Mouse (Mus musculus): ENCODE results near the gene Irgm1.
"Not testable (repeated sequence)": the region's sequence is repeated elsewhere in the genome, so short reads cannot be mapped to it uniquely, and the experiment has no call there.

The Irgm1 gene

DNA sequence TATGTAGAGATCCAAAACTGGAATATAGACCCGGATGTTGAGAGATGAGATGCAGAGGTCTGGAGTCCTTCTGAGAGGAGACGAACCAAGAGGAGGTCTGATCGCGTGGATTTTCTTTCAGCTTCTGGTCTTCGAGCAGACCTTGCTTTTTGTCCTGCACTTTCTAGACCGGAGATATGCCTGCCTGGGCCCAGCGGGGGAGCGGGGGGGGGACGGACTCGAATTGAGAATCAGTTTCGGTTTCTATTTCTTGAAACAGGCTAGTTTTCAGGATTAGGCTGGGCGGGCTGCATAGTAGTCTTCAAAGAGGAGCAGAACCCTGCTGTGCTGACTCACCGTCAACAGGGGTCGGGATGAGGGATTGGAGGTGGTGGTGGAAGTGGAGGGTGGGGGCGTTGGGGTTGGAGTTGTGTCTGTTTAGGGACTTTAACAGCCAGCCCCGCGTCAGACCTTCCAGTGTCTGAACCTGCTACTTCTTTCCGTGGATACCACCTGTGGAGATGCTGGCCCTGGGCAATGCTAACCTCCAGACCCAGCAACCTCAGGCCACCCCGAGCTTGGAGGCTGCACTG, at the start of gene Irgm1:
TSS of gene Irgm1 (minus strand) at position 483 of the 572 bp plus-strand sequence.
- no peak for DNase-seq (ENCODE audit: low spot score)

DNA sequence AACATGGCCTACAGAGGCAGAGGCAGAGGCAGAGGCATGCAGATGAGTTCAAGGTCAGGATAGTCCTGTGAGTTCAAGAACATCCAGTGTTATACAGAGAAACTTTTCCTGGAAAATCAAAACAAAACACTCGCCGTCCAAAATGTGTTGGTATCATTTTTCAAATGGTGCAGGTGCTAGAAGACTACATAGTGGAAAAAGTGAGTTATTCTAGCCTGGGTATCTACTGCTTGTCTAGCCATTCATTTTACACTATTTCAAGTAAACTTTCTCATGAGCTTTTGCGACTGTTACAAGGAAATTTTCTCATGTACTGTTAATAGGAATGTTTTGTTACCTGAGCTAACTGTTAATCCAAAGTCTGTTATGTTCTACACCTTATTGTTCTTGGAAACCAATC, 46.9 kb upstream of the Irgm1 start:
- DNase-seq (ENCODE audit: low spot score) = no peak

DNA sequence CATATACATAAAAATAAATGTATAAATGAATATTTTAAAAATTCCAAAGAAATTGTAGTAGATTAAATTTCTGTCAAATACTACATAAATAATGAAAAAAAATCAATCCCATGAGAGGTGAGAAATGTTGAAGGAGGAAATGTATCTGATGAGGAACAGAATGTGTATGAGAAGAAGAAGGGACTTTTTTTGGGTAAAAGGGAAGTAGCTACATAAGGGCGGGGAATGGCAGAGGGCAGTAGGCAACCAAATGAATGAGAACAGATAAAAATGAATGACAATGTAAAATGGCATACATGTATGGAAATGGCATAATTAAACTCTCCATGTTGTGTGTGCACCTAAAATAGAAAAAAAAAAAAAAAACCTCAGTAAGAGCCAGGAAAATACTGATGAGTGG, 42.1 kb upstream of the Irgm1 start:
- no peak for DNase-seq (ENCODE audit: low spot score)

DNA sequence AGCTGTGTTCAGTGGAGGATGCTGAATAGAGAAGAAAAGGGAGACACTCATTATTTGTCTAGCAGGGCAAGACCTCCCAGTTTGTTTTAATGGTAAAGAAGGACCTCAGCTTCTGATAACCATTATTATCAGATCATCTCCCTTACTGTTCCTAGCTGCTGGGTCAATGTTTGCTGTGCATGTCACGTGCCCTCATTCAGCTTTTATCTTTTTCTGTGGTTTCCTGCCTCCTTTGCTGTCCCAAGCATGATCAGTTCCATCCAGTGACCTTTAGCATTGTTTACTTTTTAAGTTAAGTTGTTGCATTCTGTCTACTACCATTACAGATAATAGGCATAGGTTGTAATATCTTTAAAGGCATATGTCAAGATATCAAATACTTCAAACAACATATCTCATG, 37.0 kb upstream of the Irgm1 start:
- no peak for DNase-seq (ENCODE audit: low spot score)

DNA sequence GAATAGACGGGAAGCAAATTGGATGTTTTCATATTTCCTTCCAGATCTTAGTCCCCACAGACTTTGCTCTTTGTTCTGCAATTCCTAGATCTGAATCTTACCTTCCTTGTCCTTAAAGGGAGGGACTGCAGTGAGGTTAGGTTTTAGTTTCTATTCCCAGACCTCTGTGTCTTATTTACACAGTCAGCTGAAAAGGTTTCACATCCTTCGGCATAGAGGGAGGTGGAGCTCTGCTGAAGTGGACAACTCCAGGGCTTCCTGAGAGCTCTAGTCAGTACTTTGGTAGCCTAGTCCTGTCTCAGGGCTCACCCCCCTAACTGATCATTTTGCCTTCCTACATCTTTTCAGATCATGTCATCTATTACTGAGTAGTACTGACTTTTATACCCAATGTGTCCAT, 30.5 kb upstream of the Irgm1 start, which contains the start of gene Gm5431:
TSS of gene Gm5431 (minus strand) at position 194 of the 400 bp plus-strand sequence.
- no peak for DNase-seq (ENCODE audit: low spot score)

DNA sequence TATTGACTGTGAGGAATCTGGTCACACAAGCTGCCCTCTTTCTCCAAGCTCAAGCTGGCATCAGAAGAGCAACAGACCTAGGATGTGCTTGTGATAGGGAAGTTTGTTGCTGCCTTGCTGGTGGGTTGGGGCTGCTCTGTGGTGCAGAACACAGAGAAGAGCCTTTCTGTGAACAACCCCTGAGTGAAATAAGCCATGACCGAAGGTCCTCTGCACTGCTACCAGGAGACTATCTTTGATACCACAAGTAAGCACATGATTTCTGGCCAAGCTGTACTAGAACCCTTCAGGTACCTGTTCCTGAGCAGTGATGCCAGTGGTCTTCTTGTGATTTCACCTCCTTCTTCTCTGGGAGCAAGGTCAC, 30.1 kb upstream of the Irgm1 start:
- DNase-seq (ENCODE audit: low spot score) = not testable (repeated sequence)

DNA sequence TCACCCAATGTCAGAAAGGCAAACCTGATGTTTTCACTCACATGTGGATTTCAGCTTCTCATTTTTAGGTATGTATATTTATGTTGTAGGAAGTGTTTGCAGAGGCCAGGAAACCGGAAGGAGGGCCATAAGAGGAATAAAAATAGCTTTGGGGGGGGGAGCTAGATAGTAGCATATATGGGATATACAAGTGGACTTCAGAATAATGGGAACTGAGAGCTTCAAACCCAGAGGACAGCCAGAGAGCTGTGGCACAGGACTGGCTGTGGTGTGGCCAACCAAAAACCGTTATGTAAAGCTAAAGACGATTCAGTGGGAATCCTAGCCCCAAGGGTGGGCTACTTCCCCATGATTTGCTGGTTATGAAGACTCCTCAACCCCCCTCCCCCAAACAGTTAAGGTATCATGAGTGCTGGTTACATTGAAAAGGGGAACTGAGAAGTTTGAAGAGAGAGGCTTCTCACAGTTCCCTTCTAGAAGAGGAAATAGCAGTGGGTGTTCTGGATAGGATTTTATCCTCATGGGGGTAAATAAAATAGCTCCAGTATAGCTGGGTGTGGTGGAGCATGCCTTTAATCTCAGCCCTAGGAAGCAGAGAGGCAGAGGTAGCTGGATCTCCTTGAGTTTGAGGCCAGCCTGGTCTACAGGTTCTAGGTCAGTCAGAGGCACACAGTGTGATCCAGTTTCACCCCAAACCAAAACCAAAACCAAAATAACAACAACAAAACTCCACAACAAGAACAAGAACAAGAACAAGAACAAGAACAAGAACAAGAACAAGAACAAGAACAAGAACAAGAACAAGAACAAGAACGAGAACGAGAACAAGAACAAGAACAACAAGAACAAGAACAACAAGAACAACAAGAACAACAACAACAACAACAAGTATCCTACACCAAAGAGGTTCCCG, 29.4 kb upstream of the Irgm1 start:
- not testable (repeated sequence) for DNase-seq (ENCODE audit: low spot score)

DNA sequence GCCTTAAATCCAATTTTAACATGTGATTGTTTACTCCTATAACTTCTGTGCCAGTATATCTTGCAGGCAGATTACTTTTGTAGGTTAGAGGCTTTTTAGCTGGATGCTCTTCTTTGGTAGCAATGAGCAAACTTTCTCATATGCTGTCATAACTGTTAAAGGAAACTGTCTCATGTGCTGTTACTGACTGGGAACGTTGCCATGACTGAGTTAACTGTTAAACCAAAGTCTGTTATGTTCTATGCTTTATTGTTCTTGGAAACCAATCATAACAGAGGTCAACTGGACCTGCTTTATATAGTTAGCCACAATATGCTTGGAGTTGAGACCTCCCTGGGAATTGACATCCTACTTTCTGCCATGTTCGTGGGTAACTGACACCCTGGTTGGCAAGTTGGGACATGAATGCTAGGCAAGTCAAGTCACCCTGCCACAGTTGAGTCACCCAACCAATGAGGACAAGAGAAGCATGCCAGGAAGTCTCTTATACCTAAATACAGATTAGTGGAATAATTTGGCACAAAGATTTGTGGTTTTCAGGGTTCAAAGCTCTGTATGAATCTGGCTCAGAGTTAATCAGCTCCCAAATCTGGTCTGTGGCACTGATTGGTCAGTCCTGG, 27.4 kb upstream of the Irgm1 start:
- no peak for DNase-seq (ENCODE audit: low spot score)

DNA sequence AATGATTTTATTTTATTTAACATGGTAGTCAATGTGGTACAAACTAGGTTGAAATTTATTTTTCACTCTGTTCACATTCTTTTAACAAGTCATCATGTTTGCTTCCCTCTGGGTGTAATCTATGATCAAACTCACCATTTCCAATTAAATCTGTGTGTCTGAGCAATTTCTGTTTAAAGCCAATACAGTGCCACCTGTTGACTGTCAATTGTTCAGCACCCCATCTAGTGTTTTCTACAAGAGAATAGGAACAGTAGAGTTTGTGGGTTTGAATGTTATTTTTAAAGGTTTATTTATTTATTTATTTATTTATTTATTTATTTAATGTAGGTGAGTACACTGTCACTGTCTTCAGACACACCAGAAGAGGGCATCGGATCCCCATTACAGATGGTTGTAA, 5.2 kb upstream of the Irgm1 start:
- DNase-seq (ENCODE audit: low spot score) = no peak

DNA sequence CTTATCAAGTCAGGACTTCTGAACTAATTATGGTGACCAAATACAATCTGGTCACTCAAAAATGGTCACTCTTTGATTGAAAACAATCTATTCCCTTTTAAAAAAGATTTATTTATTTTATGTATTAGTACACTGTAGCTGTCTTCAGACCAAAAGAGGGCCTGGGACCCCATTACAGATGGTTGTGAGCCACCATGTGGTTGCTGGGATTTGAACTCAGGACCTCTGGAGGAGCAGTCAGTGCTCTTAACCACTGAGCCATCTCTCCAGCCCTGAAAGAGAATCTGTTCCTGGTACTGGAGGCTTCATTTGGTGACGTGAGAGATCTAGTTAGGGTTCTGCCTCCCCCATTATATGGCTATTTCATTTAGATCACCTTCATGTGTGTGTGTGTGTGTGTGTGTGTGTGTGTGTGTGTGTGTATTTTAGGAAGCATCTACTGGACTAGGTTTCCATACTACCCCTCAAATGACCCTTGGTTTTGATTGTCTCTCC, 3.9 kb upstream of the Irgm1 start:
- DNase-seq (ENCODE audit: low spot score) = not testable (repeated sequence)

DNA sequence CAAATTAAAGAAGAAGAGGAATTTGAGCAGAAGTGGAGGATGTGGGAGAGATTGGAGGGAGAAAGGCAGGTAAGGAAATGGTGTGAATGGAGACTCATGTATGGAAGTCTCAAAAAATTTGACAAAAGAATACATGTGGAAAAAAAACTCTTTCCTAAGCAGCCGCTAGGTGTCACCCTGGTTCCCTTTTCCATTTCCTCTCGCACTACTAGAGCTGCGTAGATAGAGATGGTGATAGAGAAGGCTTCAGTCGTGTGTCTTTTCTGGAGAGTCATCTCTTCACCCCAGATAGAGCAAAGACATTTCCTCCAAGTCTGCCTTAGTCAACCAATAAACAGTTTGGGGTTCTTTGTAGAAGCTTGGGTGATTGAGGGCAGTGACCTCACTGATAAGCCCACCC, 3.0 kb upstream of the Irgm1 start:
- DNase-seq (ENCODE audit: low spot score) = no peak

DNA sequence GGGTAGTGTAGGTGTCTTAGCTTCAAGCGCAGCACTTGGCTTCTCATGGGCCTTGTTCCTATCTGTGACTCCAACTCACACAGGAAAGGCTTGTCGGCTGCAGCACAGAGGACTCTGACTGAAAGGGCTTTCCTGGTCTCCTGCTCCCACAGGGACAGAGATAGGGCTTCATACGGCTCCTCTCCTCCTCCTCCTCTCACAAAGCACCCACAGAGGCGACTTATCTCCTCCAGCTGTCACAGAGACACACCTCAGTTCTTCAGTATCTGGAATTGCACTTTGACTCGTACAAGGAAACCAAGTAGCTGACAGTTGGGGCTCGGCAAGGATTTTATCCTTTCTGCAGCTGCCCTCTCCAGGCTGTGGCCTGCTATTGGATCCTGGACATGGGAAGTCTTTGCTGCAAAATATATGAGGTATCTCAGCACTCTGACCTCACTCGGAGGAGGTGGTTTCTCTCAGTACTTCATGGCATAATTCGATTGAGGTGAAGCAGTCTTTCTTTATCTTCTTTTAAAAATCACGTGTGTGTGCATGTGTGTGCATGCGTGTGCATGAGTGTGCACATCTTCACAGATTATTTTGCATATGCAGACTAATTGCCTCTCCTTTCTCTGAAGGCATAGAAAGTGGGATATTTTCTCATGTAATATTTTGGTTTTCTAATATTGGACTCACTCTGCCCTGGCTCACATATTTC, 2.3 kb upstream of the Irgm1 start:
- DNase-seq (ENCODE audit: low spot score) = no peak

DNA sequence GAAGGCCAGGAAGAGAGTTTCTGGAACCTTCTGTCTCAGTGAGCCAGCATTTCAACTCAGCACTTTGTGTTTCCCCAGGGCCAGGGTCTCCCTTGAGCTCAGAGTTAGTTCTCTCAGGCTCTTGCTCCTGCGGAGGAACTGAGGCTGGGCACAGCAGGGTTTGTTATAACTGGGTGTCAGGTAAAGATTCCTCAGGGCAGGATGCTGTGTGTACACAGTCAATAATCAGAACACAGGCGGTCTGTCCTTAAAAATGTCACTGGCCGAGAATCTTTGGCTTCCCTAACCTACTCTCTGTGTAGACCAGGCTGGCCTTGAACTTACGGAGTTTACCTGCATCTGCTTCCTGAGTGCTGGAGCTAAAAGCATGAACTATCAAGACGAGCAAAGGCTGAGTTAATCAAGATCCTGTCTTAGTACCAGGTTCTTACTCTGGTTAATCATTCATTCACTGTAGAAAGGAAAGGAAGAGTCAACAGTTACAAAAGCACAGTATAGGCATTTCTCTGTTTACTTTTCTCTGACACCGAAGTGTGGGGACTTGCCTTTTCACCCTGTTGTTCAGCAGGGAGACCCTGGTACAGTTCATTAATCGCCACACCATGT, 1.3 kb upstream of the Irgm1 start:
- DNase-seq (ENCODE audit: low spot score) = no peak

DNA sequence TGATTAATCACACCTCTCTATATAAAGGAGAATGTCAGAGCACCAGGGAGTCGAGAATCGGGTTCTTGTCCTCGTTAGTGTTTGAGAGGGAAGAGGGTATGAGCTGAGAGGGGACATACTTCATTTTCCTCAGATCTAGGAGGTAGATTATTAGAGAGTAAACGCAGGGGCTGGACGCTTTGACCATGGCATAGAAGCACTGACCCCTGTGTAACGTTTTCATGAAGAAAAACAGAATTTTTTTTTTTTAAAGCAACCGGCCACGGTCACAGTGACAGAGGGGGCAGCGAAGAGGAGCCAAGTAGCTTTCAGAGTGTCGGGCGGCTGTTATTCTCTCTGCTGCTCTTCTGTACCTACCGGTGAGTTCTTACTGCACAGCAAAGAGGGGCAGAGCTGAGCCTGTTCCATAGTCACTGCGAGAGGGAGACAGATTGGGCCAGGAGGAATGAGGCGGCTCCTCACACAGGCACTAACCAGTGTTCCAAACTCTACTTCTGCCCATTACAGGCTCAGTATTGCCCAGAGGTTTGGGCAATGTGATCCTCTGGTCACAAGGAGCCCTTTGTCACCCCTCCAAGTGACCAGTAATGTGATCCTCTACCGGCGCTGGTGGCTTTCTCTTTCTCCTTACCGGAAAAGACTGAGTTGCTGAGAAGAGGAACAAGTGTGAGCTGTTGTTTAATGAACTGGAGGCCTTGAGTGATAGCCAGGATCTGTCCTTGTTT, 496 bp upstream of the Irgm1 start:
- DNase-seq (ENCODE audit: low spot score) = no peak

DNA sequence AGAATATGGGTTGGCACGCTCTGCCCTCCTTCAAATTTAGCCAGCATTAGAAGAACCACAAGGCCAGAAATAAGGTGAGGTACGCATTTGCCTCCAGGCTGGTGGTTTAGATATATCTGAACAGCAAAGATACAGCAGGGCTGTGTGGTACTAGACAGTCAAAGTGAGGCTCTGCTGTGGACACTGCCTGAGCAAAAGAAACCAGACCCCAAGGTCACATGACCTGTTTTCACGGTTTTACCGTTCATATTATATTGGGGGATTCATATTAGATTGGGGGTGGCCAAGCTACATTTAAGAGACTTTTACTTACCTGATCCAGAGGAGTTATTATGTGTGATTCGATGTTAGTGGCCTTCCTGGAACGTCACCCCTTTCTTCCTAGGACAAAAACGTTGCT, 702 bp downstream of the Irgm1 start:
- no peak for DNase-seq (ENCODE audit: low spot score)

DNA sequence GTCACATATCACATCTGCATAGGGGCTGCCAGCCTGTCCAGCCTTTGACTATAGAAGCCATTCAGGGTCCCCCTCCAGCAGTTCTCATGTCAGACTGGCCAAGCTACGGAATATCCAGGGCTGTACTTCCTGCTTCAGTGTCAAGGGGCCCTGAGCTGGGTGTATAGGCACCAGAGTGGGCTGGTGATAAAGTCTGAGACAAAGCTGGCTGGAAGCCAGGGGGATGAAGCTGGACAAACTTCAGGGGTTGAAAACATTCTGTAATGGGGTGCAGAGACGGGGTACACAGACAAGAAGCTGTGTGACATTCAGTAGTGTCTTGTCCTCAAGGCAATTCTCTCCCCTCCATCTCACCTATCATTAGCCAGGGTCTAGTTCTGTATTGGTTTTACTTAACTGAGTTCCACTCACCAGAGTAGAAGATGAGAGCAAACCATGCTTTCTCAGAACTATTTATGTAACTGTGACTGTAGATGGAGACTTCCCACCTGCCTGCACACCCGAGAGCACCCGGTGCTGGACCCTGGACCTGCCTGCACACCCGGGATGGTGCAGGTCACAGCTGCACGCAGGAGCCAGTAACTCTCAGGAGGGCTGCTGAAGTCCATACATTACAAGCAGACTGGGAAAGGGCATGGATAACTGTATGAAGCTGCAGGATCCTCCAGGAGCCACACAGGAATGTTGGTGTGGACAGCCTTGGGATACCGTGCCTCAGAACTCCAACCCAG, 1.9 kb downstream of the Irgm1 start:
- DNase-seq (ENCODE audit: low spot score) = no peak

DNA sequence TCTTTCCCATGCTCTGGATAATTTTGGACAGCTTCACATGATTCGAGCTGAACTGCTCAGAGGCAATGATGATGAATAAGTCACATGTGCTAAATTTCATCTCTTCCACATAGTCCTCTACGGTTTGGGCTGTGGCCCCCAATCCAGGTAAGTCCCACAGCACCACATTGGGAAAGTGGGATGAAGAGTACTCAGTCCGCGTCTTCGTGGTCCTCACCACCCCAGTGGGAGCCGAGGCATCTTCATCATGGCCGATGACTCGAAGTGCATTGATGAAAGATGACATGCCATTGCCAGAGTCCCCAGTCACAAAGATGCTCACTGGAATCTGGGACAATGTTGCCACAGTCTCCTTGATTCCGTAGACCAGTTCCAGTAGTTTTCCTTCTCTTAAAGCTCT, 5.0 kb downstream of the Irgm1 start:
- DNase-seq (ENCODE audit: low spot score) = no peak

DNA sequence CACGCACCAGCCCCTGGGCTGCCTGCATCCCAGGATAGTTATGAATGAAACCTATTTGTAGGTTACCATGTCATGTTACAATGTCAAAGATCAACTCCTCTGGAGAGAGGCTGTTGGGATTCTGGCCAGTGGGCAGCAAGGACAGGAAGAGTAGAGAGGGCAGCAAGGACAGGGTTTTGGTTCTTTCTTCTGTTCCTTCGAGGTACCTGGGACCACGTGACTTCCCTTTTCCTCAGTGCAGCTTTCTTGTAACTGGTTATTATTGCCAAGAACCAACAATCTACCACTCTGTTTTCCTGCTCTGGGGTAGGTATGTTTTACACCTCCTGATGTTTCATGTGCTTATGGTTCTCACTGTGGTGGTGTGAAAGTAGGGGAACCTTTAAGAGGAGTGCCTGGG, 7.7 kb downstream of the Irgm1 start:
- no peak for DNase-seq (ENCODE audit: low spot score)

DNA sequence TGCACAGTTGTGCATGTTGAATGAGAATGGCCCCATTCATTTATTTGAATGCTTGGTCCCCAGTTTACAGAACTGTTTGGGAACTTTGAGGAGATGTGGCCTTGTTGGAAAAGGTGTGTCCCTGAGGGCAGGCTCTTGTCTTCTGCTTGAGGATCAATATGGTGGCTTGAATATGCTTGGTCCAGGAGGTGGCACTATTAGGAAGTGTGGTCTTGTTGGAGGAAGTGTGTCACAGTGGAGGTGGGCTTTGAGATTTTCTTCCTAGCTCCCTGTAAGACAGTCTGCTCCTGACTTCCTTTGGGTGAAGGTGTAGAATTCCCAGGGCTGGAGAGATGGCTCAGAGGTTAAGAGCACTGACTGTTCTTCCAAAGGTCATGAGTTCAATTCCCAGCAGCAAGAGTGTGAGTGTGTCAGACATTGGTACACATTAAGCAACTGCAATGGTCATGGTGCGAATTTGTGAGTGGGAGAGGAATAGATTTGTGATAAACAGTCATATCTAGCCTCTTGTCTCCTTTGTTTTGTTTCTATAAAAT, 8.6 kb downstream of the Irgm1 start:
- no peak for DNase-seq (ENCODE audit: low spot score)

DNA sequence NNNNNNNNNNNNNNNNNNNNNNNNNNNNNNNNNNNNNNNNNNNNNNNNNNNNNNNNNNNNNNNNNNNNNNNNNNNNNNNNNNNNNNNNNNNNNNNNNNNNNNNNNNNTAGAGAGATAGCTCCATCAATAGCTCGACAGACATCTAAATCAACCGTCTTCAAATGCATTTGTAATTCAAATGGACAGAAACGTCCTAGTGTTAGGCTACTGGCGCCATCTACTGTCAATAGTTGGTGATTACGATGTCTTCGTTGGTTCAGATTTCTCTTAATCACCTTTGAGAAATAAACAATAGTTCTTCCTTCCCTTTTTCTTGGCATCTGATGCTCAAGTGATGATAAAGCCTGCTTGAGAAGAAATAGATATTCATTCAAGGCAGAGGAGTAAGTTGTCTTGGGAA, 12.5 kb downstream of the Irgm1 start:
- no peak for DNase-seq (ENCODE audit: low spot score)
